Mouse (Mus musculus) adrenal gland, adult (tissue): ENCODE measurements around the gene 5830473C10Rik.

Source experiments
- DNase-seq, 2 experiments: peaks; one replicate each; pipeline ENCODE4 v3.0.0; 2022 to 2023; ENCODE audit warnings: low spot score in 1 of 2; ENCODE audit not compliant: inconsistent age in 2 of 2

Gene 5830473C10Rik

DNA sequence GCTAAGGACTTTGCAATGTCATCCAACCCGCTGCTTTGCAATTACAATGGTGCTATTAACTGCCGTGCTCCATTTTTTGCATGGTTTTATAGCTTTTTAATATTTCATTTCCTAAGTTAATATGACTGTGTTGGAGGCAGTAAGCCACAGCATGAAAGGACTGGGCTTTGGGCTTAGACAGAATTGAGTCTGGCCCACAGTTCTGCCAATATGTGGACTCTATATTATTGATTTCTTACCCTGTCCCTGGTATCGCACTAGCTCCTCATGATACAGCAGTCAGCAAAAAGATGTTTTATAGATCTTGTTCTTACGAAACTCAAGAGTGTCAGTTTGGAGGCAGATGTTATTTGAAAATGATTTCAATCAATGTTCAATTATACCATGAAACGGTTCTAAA lies 85.5 kb downstream of the 5830473C10Rik start:
- DNase-seq, result no peak
